Comparison of ENCODE assay signal across 9 mouse cellular contexts in genomic region chr19:24163974-24164373, GRCm38 (mm10).
DNase-seq lines count a peak whose midpoint lies in the region; ATAC-seq and TF ChIP-seq lines count a peak whose summit lies in the region.
"Had no signal": no experiment of that assay in that cellular context is flagged by ENCODE, and none has a peak within 500 bp of the region (broad histone marks: within the 10 kb centered on the region; RNA-seq: fewer than 3 reads in every experiment).

No protein-coding gene starts in this region.

- no peaks in the 10 kb centered on the region for H3K36me3 ChIP-seq in kidney, postnatal 0 days (ENCODE audit: insufficient read depth, low read length)
- no peaks in the 10 kb centered on the region for H3K36me3 ChIP-seq in intestine, embryonic 16.5 days (ENCODE audit: control insufficient read depth, insufficient read depth, low read length)
- H3K36me3 ChIP-seq in neural tube, embryonic 15.5 days = no peaks in the 10 kb centered on the region

- no peak for DNase-seq in kidney, postnatal 0 days (ENCODE audit: low spot score)
- DNase-seq in kidney, adult 9 months = no peak
- DNase-seq in adrenal gland, adult (ENCODE audit: inconsistent age in 2 of 2, low spot score in 1 of 2) = no peak
- DNase-seq: cerebellum, postnatal 36 days; layer of hippocampus, postnatal 36 days had no signal

- no peak for ATAC-seq in kidney, postnatal 0 days (replicated peaks; ENCODE audit: low FRiP score, low read depth)
- peak; percentile 65 for ATAC-seq in common myeloid progenitor, adult 5-6 weeks (replicated peaks; ENCODE audit: low read depth, poor library complexity, severe bottlenecking)
- ATAC-seq in intestine, embryonic 16.5 days = 0 out of 2 replicates have a peak, but pooled peaks have one; percentile 24
- no peak for ATAC-seq in neural tube, embryonic 15.5 days (ENCODE audit: low FRiP score)
- no peak for ATAC-seq in inflammation-experienced regulatory T-cells, adult 6 months

- H3K27ac ChIP-seq in kidney, postnatal 0 days = peak overlapping the region; percentile 31; the same call in 1 of the 2 replicates
- peak overlapping the region; percentile 58 for H3K27ac ChIP-seq in intestine, embryonic 16.5 days (ENCODE audit: low read length)
- 0 out of 2 replicates have a peak overlapping the region, but pooled peaks have one; percentile 56 for H3K27ac ChIP-seq in neural tube, embryonic 15.5 days (replicated peaks)

- H3K27me3 ChIP-seq in kidney, postnatal 0 days (ENCODE audit: insufficient read depth, low read length) = no peaks in the 10 kb centered on the region
- H3K27me3 ChIP-seq in intestine, embryonic 16.5 days (replicated peaks; ENCODE audit: control insufficient read depth, insufficient read depth, low read length) = no peaks in the 10 kb centered on the region
- H3K27me3 ChIP-seq in neural tube, embryonic 15.5 days (replicated peaks) = no peaks in the 10 kb centered on the region

- peaks cover 24% of the 10 kb centered on the region for H3K4me1 ChIP-seq in kidney, postnatal 0 days (replicated peaks; ENCODE audit: insufficient read depth, low read length)
- H3K4me1 ChIP-seq in intestine, embryonic 16.5 days (ENCODE audit: control insufficient read depth, insufficient read depth, low read length) = peaks cover 48% of the 10 kb centered on the region
- peaks cover 31% of the 10 kb centered on the region for H3K4me1 ChIP-seq in neural tube, embryonic 15.5 days

- TF ChIP-seq CTCF in kidney, postnatal 0 days (IDR thresholded peaks at IDR 0.05; ENCODE audit: low read depth) = no peak

- WGBS in kidney, postnatal 0 days = 29% methylated on average over 4 of the region's 4 CpGs
- WGBS in intestine, embryonic 16.5 days = 25% methylated on average over 4 of the region's 4 CpGs
- 28% methylated on average over 4 of the region's 4 CpGs for WGBS in neural tube, embryonic 15.5 days

- H3K4me2 ChIP-seq in kidney, postnatal 0 days (ENCODE audit: low read length) = no peak overlapping the region; the same call in 1 of the 2 replicates
- 0 out of 2 replicates have a peak overlapping the region, but pooled peaks have one; percentile 8 for H3K4me2 ChIP-seq in intestine, embryonic 16.5 days (ENCODE audit: low read depth, low read length)
- no peak overlapping the region for H3K4me2 ChIP-seq in neural tube, embryonic 15.5 days

- H3K9me3 ChIP-seq in kidney, postnatal 0 days (replicated peaks; ENCODE audit: low read length) = no peaks in the 10 kb centered on the region
- H3K9me3 ChIP-seq in intestine, embryonic 16.5 days (ENCODE audit: control insufficient read depth, low read length) = no peaks in the 10 kb centered on the region
- no peaks in the 10 kb centered on the region for H3K9me3 ChIP-seq in neural tube, embryonic 15.5 days (replicated peaks)

- no peak overlapping the region for H3K4me3 ChIP-seq in kidney, postnatal 0 days (replicated peaks; ENCODE audit: low read depth, low read length)
- no peak overlapping the region for H3K4me3 ChIP-seq in intestine, embryonic 16.5 days (ENCODE audit: low read length)
- H3K4me3 ChIP-seq in neural tube, embryonic 15.5 days (replicated peaks) = no peak overlapping the region

- no peak overlapping the region for H3K9ac ChIP-seq in kidney, postnatal 0 days (ENCODE audit: low read depth, low read length)
- no peak overlapping the region for H3K9ac ChIP-seq in intestine, embryonic 16.5 days (ENCODE audit: low read depth, low read length)
- no peak overlapping the region for H3K9ac ChIP-seq in neural tube, embryonic 15.5 days (replicated peaks)

Comparison
In these comparisons a context has a peak if more than half of its experiments do, and no peak if none do; other contexts are left out.
1. ATAC-seq: peak in common myeloid progenitor, adult 5-6 weeks (single experiment) and intestine, embryonic 16.5 days (single experiment); none in kidney, postnatal 0 days (single experiment), neural tube, embryonic 15.5 days (single experiment) and inflammation-experienced regulatory T-cells, adult 6 months (single experiment).
2. Peak in every context shown above with its lines, with median percentiles within 50 percentile points of each other: H3K27ac ChIP-seq.